Mouse (Mus musculus) bone marrow, adult 2 months (tissue): ENCODE results near the gene Ubiad1.

Experiments used
- CTCF ChIP-seq: fragments of 200-500 bp; IDR thresholded peaks from 2 replicates; pipeline ENCODE4 v1.5.1; 2011; ENCODE audit warnings: low read length, control low read depth; ENCODE audit not compliant: control insufficient read depth, insufficient read depth
- POLR2A ChIP-seq: fragments of 200-500 bp; IDR thresholded peaks from 2 replicates; pipeline ENCODE4 v1.6.1; 2011; ENCODE audit warnings: low read depth, mild to moderate bottlenecking, control low read depth, low read length, borderline replicate concordance; ENCODE audit not compliant: control insufficient read depth

DNA sequence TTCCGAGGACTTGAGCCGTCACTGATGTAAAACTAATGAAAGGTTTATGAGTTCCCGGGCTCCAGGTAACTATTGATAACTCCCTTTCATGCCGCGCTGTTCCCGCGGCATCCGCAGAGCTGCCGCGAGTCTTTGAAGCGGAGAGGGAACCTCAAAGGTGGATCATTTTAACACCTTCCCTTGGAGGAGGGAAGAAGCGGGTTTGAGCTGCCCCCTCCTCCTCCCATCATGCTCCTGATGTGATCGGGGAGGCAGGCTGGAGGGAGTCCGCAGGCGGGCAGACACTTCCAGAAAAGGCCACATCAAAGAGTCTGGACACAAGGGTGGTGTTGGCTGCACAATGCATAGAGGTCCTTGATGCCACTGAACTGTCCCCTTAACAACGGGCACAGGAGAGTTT is 29.0 kb downstream of the Ubiad1 start:
- TF ChIP-seq CTCF = no peak
- TF ChIP-seq POLR2A = no peak
